Comparison of ENCODE assay signal across 16 mouse cellular contexts in the genomic region with DNA sequence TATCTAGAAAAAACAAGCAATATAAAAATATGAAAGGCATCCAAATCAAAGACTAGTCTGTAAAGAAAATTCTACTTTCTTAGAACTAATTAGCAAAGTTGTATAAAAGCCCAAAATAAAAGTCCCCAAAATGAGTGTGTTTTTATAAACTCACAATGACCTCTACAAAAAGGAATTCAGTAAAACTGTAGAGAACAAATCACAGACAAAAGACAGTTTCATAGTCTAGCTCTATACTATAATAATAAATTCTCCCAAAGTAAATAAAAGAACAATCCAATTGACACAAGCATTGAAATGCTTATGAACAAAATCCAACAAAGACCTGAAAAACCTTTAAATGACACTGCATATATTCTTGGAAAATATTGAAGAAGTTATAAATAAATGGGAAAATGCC.
"Had no signal": no experiment of that assay in that cellular context is flagged by ENCODE, and none has a peak within 500 bp of the region (broad histone marks: within the 10 kb centered on the region; RNA-seq: fewer than 3 reads in every experiment).

No protein-coding gene starts in this region.

- H3K4me1 ChIP-seq: neural tube, embryonic 13.5 days; neural tube, embryonic 15.5 days; stomach, embryonic 15.5 days had no signal

- H3K4me3 ChIP-seq: neural tube, embryonic 13.5 days; neural tube, embryonic 15.5 days; stomach, embryonic 15.5 days had no signal

- H3K9ac ChIP-seq: neural tube, embryonic 13.5 days; neural tube, embryonic 15.5 days; stomach, embryonic 15.5 days had no signal

- H3K9me3 ChIP-seq: neural tube, embryonic 13.5 days; neural tube, embryonic 15.5 days; stomach, embryonic 15.5 days had no signal

- DNase-seq: retina, postnatal 1 day; right cerebral cortex, adult 18-20 months; right cerebral cortex, postnatal 14 days; right cerebral cortex, postnatal 25 days; right cerebral cortex, postnatal 4 days; spleen, adult 18-20 months; thymus, adult 18-20 months; thymus, adult 2 months; thymus, postnatal 14 days; thymus, postnatal 25 days; thymus, postnatal 36 days; thymus, postnatal 4 days had no signal

- H3K27ac ChIP-seq: neural tube, embryonic 13.5 days; neural tube, embryonic 15.5 days; stomach, embryonic 15.5 days; stomach, postnatal 0 days had no signal

- H3K27me3 ChIP-seq: neural tube, embryonic 13.5 days; neural tube, embryonic 15.5 days; stomach, embryonic 15.5 days had no signal

- H3K36me3 ChIP-seq: neural tube, embryonic 13.5 days; neural tube, embryonic 15.5 days; stomach, embryonic 15.5 days had no signal

- H3K4me2 ChIP-seq: neural tube, embryonic 13.5 days; neural tube, embryonic 15.5 days; stomach, embryonic 15.5 days had no signal
